Mouse (Mus musculus): Measurements from ENCODE around the gene Galntl6. TPM values are rescaled to one million over a fixed set of nuclear protein-coding genes. Genes with fewer than 3 reads are reported as not detected.

Gene Galntl6
- total and polyA plus RNA-seq, 2 experiments from 2014 or later: 17.5 to 24.3 TPM

DNA sequence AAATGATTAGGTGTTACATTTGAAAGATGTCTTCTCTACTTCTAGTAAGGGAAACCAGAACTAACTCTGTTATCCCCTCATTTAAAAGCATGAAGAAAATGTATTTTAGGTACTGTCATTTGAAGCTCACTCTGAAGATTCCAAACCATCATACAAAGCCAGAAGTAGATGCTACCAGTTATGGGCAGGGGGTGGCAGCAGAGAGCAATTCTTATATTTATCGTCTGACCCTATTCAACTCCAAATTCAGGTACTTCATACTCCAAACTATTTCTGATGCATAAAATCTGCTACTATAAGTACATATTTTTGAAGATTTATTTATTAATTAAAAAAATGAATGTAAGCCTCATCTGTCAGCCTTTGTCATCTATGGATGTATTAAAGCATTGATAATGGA is 765.5 kb downstream of the Galntl6 start:
- Histone ChIP-seq H3K4me2 (ENCODE audit: low read depth, low read length, poor library complexity, severe bottlenecking) (no peak overlapping the region), H3K9me3 (ENCODE audit: low read length) (no peaks in the 10 kb centered on the region), H3K27ac (ENCODE audit: low read depth, low read length) (no peak overlapping the region), H3K27me3 (ENCODE audit: insufficient read depth, low read length) (no peaks in the 10 kb centered on the region), H3K4me1 (ENCODE audit: insufficient read depth, low read length) (no peaks in the 10 kb centered on the region), H3K9ac (replicated peaks; ENCODE audit: low read length, poor library complexity, severe bottlenecking) (no peak overlapping the region), H3K4me3 (ENCODE audit: low read depth, low read length) (no peak overlapping the region), H3K36me3 (ENCODE audit: insufficient read depth, low read length) (no peaks in the 10 kb centered on the region)
- TF ChIP-seq CTCF (IDR thresholded peaks at IDR 0.05): peak; percentile 83
- DNase-seq (ENCODE audit: low spot score): peak; percentile 74
- ATAC-seq (ENCODE audit: low FRiP score): no peak
- whole genome bisulfite sequencing: 3% methylated on average over 1 of the region's 1 CpGs

DNA sequence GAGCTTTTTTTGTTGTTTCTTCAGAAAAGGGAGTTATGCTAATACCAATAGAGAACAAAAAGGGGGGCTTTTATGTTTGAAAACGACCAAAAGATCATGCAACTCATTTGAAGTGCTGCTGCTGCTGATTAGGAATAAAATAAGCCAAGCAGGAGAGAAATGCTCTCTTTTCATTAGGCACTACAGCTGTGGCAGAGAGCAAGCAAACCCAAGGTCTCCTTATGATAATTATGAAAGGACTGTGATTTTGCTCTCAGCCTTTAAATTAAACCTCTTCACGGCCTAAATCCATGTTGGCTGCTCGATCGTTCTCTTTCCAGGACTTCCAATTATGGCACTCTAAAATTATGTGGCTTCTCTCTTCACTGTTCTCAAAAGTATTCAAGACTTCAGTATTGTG is 825.7 kb downstream of the Galntl6 start:
- Histone ChIP-seq H3K4me2 (ENCODE audit: low read depth, low read length, poor library complexity, severe bottlenecking) (no peak overlapping the region), H3K36me3 (ENCODE audit: insufficient read depth, low read length) (no peaks in the 10 kb centered on the region), H3K27me3 (ENCODE audit: insufficient read depth, low read length) (no peaks in the 10 kb centered on the region), H3K9me3 (ENCODE audit: low read length) (no peaks in the 10 kb centered on the region), H3K4me3 (ENCODE audit: low read depth, low read length) (no peak overlapping the region), H3K4me1 (ENCODE audit: insufficient read depth, low read length) (no peaks in the 10 kb centered on the region), H3K9ac (replicated peaks; ENCODE audit: low read length, poor library complexity, severe bottlenecking) (no peak overlapping the region), H3K27ac (ENCODE audit: low read depth, low read length) (no peak overlapping the region)
- no peak for DNase-seq (ENCODE audit: low spot score)
- no peak for ATAC-seq (ENCODE audit: low FRiP score)
- TF ChIP-seq CTCF (IDR thresholded peaks at IDR 0.05): no peak
- 39% methylated on average over 4 of the region's 4 CpGs for whole genome bisulfite sequencing

DNA sequence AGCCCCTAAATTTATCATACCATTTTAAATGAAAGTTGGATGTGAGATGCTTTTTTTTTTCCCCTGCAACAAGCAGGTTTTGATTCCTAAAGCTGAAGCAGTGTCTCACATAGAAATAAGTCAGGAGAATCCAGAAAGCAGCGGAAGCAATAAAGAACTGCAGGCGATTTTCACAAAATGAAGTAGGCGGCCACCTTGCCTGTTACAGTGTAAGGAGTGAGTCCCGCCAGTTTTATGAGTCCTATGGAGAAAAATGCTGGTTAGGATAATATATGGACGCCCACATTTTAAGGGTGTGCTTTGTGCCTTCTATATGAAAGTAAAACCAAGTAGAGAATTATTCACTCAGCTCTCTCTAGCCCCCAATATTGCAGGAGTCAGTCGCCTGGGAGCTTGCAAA is 827.5 kb downstream of the Galntl6 start:
- no peaks in the 10 kb centered on the region for H3K27me3 ChIP-seq (ENCODE audit: insufficient read depth, low read length)
- DNase-seq (ENCODE audit: low spot score): no peak
- H3K9ac ChIP-seq (replicated peaks; ENCODE audit: low read length, poor library complexity, severe bottlenecking): no peak overlapping the region
- H3K4me2 ChIP-seq (ENCODE audit: low read depth, low read length, poor library complexity, severe bottlenecking): no peak overlapping the region
- no peak for ATAC-seq (ENCODE audit: low FRiP score)
- 85% methylated on average over 6 of the region's 6 CpGs for WGBS
- no peaks in the 10 kb centered on the region for H3K4me1 ChIP-seq (ENCODE audit: insufficient read depth, low read length)
- TF ChIP-seq CTCF (IDR thresholded peaks at IDR 0.05): no peak
- H3K4me3 ChIP-seq (ENCODE audit: low read depth, low read length): no peak overlapping the region
- H3K27ac ChIP-seq (ENCODE audit: low read depth, low read length): no peak overlapping the region
- H3K36me3 ChIP-seq (ENCODE audit: insufficient read depth, low read length): no peaks in the 10 kb centered on the region
- H3K9me3 ChIP-seq (ENCODE audit: low read length): no peaks in the 10 kb centered on the region

DNA sequence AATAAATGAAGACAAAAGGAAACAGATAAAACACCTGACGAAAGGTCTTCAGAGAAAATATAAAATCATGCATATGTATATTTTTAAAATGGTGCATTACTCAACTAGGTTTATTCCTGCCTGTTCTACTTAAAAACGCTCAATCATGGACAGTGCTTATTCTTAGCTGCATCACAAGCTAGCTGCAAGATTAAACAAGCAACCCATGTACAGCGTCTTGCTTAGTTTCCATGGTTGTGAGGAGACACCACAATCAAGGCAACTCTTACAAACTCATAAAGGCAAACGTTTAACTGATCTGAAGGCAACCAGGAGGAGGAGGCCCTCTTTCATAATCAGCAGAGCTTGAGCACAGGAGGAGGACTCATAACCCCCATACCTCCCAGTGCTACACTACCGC is 830.7 kb downstream of the Galntl6 start:
- no peaks in the 10 kb centered on the region for H3K9me3 ChIP-seq (ENCODE audit: low read length)
- H3K27me3 ChIP-seq (ENCODE audit: insufficient read depth, low read length): no peaks in the 10 kb centered on the region
- H3K36me3 ChIP-seq (ENCODE audit: insufficient read depth, low read length): no peaks in the 10 kb centered on the region
- H3K27ac ChIP-seq (ENCODE audit: low read depth, low read length): no peak overlapping the region
- H3K4me1 ChIP-seq (ENCODE audit: insufficient read depth, low read length): no peaks in the 10 kb centered on the region
- DNase-seq (ENCODE audit: low spot score) (no peak), ATAC-seq (ENCODE audit: low FRiP score) (no peak)
- 82% methylated on average over 5 of the region's 5 CpGs for WGBS
- TF ChIP-seq CTCF (IDR thresholded peaks at IDR 0.05): no peak
- H3K9ac ChIP-seq (replicated peaks; ENCODE audit: low read length, poor library complexity, severe bottlenecking): no peak overlapping the region
- no peak overlapping the region for H3K4me2 ChIP-seq (ENCODE audit: low read depth, low read length, poor library complexity, severe bottlenecking)
- no peak overlapping the region for H3K4me3 ChIP-seq (ENCODE audit: low read depth, low read length)

DNA sequence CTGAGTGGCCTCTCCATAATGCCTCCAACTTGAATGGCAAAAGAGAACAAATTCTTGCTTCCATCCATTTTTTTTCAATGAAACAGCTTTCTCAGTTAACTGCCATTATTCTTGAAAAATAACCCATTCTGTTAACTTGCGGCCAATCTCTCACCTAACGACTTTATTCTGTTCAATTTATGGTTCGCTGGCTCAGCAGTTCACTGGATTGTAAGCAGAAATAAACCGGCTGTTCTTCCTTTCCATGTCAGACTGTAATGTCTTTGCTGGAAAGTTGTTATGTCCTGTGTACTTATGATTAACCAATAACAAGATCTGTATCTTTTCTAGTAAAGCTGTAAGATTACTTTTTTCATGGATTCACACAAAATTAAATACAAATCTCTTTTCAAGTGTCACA is 837.8 kb downstream of the Galntl6 start:
- no peak for TF ChIP-seq CTCF (IDR thresholded peaks at IDR 0.05)
- WGBS: 87% methylated on average over 4 of the region's 4 CpGs
- Histone ChIP-seq H3K4me2 (ENCODE audit: low read depth, low read length, poor library complexity, severe bottlenecking) (no peak overlapping the region), H3K4me1 (ENCODE audit: insufficient read depth, low read length) (no peaks in the 10 kb centered on the region), H3K27ac (ENCODE audit: low read depth, low read length) (no peak overlapping the region), H3K4me3 (ENCODE audit: low read depth, low read length) (no peak overlapping the region), H3K9me3 (ENCODE audit: low read length) (no peaks in the 10 kb centered on the region), H3K36me3 (ENCODE audit: insufficient read depth, low read length) (no peaks in the 10 kb centered on the region), H3K9ac (replicated peaks; ENCODE audit: low read length, poor library complexity, severe bottlenecking) (no peak overlapping the region), H3K27me3 (ENCODE audit: insufficient read depth, low read length) (no peaks in the 10 kb centered on the region)
- DNase-seq (ENCODE audit: low spot score): no peak
- ATAC-seq (ENCODE audit: low FRiP score): no peak

DNA sequence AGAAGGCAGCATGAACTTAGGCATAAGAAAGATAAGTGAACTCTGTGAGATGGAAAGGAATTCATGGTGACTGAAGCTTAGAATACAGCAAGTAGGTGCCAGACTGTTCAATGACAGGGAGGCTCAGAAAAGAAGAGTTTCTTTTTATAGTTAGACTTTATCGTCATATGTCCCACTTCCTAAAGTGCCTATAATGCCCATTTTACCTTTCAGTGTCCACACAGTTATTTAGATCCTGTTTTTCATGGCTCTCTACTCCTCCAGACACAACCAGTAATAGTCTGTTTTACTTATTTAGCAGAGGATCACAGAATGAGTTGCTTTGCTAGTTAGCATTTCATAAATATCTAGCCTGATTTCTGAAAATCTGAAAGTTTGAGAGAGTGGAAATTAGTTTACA is 838.7 kb downstream of the Galntl6 start:
- TF ChIP-seq CTCF (IDR thresholded peaks at IDR 0.05): no peak
- no peak overlapping the region for H3K4me3 ChIP-seq (ENCODE audit: low read depth, low read length)
- H3K27me3 ChIP-seq (ENCODE audit: insufficient read depth, low read length): no peaks in the 10 kb centered on the region
- no peaks in the 10 kb centered on the region for H3K9me3 ChIP-seq (ENCODE audit: low read length)
- ATAC-seq (ENCODE audit: low FRiP score) (no peak), DNase-seq (ENCODE audit: low spot score) (no peak)
- 91% methylated on average over 1 of the region's 1 CpGs for WGBS
- H3K4me2 ChIP-seq (ENCODE audit: low read depth, low read length, poor library complexity, severe bottlenecking): no peak overlapping the region
- H3K36me3 ChIP-seq (ENCODE audit: insufficient read depth, low read length): no peaks in the 10 kb centered on the region
- no peak overlapping the region for H3K9ac ChIP-seq (replicated peaks; ENCODE audit: low read length, poor library complexity, severe bottlenecking)
- no peak overlapping the region for H3K27ac ChIP-seq (ENCODE audit: low read depth, low read length)
- no peaks in the 10 kb centered on the region for H3K4me1 ChIP-seq (ENCODE audit: insufficient read depth, low read length)
